In the genomic region with DNA sequence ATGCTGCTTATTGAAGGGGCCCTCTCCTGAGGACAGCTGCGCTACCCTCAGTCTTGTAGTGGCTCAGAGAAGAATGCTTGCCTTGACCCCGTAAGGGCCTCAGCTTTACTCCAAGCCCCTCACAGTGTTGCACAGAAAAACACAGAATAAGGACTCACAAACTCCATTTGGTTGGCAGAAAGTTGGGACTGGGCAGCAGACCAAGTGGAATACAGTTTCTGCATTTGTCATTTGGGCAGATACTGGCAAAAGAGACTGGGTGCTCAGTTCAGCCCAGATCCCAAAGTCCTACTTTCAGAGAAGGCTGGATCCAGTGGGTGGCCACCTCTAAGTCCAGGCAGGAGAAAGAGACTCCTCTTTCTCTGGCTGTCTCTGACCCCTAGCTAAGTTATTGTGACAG, we compare ENCODE assay signal across 19 mouse cellular contexts.
DNase-seq lines count a peak whose midpoint lies in the region; ATAC-seq and TF ChIP-seq lines count a peak whose summit lies in the region.
"Had no signal": no experiment of that assay in that cellular context is flagged by ENCODE, and none has a peak within 500 bp of the region (broad histone marks: within the 10 kb centered on the region; RNA-seq: fewer than 3 reads in every experiment).

No protein-coding gene starts in this region.

- H3K9me3 ChIP-seq in lung, postnatal 0 days (ENCODE audit: low read length), result no peaks in the 10 kb centered on the region
- H3K9me3 ChIP-seq: forebrain, embryonic 12.5 days; limb, embryonic 12.5 days; liver, embryonic 15.5 days; neural tube, embryonic 13.5 days had no signal

- no peaks in the 10 kb centered on the region for H3K27me3 ChIP-seq in lung, postnatal 0 days (replicated peaks; ENCODE audit: insufficient read depth, low read length)
- H3K27me3 ChIP-seq: forebrain, embryonic 12.5 days; limb, embryonic 12.5 days; liver, embryonic 15.5 days; neural tube, embryonic 13.5 days had no signal

- DNase-seq in gastrocnemius, adult 18-20 months (ENCODE audit: low spot score), result peak; percentile 18
- no peak for DNase-seq in gastrocnemius, postnatal 25 days
- DNase-seq in lung, postnatal 14 days, result peak; percentile 18
- DNase-seq in lung, postnatal 0 days (ENCODE audit: low spot score), result no peak
- DNase-seq in adipocyte (ENCODE audit: low spot score), result peak; percentile 97
- peak; percentile 8 for DNase-seq in brain, embryonic 14.5 days (ENCODE audit: low read depth)
- no peak for DNase-seq in spleen, adult 18-20 months
- no peak for DNase-seq in spleen, postnatal 10 days (ENCODE audit: low spot score in 2 of 2)
- DNase-seq: B cell, adult 2 months; cerebellum, adult 18-20 months; embryo, embryonic 11 days; kidney, postnatal 10 days; thymus, adult 2 months had no signal

- H3K4me2 ChIP-seq in lung, postnatal 0 days (replicated peaks; ENCODE audit: low read depth, low read length), result no peak overlapping the region
- H3K4me2 ChIP-seq: forebrain, embryonic 12.5 days; hindbrain, embryonic 14.5 days; limb, embryonic 12.5 days; liver, embryonic 15.5 days; neural tube, embryonic 13.5 days had no signal

- TF ChIP-seq POLR2A in brain, embryonic 14.5 days (IDR thresholded peaks at IDR 0.05; ENCODE audit: borderline replicate concordance, extremely low read depth, insufficient read depth, insufficient read length, poor library complexity, severe bottlenecking), result no peak

- H3K36me3 ChIP-seq in lung, postnatal 0 days (ENCODE audit: insufficient read depth, low read length), result no peaks in the 10 kb centered on the region
- H3K36me3 ChIP-seq: forebrain, embryonic 12.5 days; limb, embryonic 12.5 days; liver, embryonic 15.5 days; neural tube, embryonic 13.5 days had no signal

- H3K4me3 ChIP-seq in lung, postnatal 0 days (ENCODE audit: low read depth, low read length), result no peak overlapping the region
- H3K4me3 ChIP-seq: forebrain, embryonic 12.5 days; limb, embryonic 12.5 days; liver, embryonic 15.5 days; neural tube, embryonic 13.5 days had no signal

- ATAC-seq in lung, postnatal 0 days, result no peak
- ATAC-seq: intestine, postnatal 0 days had no signal

- H3K4me1 ChIP-seq in lung, postnatal 0 days (ENCODE audit: insufficient read depth, low read depth, low read length), result no peaks in the 10 kb centered on the region
- H3K4me1 ChIP-seq: forebrain, embryonic 12.5 days; limb, embryonic 12.5 days; liver, embryonic 15.5 days; neural tube, embryonic 13.5 days had no signal

- no peak for TF ChIP-seq CTCF in lung, postnatal 0 days (IDR thresholded peaks at IDR 0.05)
- no peak for TF ChIP-seq CTCF in brain, embryonic 14.5 days (IDR thresholded peaks at IDR 0.05; ENCODE audit: borderline replicate concordance, extremely low read depth, insufficient read depth, insufficient read length)

- H3K9ac ChIP-seq in lung, postnatal 0 days (replicated peaks; ENCODE audit: low read depth), result no peak overlapping the region
- H3K9ac ChIP-seq: forebrain, embryonic 12.5 days; hindbrain, embryonic 14.5 days; limb, embryonic 12.5 days; liver, embryonic 15.5 days; neural tube, embryonic 13.5 days had no signal

- no peak for TF ChIP-seq EP300 in lung, postnatal 0 days (IDR thresholded peaks at IDR 0.05)

- 80% methylated on average over 2 of the region's 2 CpGs for WGBS in lung, postnatal 0 days

- H3K27ac ChIP-seq in lung, postnatal 0 days (ENCODE audit: low read length), result no peak overlapping the region
- H3K27ac ChIP-seq: forebrain, embryonic 12.5 days; hindbrain, embryonic 14.5 days; limb, embryonic 12.5 days; liver, embryonic 15.5 days; neural tube, embryonic 13.5 days had no signal

Comparison
In these comparisons a context has a peak if more than half of its experiments do, and no peak if none do; other contexts are left out.
1. DNase-seq: peak in gastrocnemius, adult 18-20 months (single experiment), lung, postnatal 14 days (single experiment), adipocyte (single experiment) and brain, embryonic 14.5 days (single experiment); none in gastrocnemius, postnatal 25 days (single experiment), lung, postnatal 0 days (single experiment), spleen, adult 18-20 months (0 of 2) and spleen, postnatal 10 days (0 of 2).